Mouse (Mus musculus): ENCODE data around the gene Ppp2r5e. TPM values are rescaled to one million over a fixed set of nuclear protein-coding genes. Genes with fewer than 3 reads are reported as not detected.

The Ppp2r5e gene
- polyA plus RNA-seq, 1 experiment from 2014 or later = 13.6 TPM

DNA sequence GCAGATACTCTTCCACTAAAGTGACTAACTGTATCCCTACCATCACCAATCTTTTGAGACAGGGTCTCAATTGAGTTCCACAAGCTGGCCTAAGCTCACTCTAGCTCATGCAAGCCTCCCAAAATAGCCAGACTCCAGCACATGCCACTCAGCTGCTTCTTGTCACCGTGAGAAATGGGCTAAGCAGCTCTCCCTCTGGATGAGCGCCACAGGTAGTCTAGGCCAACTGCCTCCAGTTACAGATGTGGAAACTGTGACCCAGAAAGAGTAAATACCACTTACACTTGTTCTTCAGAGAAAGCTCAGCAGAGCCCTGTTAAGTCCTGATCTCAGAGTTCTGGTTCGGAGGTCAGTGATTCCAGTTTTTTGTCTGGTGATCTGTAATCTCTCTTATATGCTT lies 43.7 kb downstream of the Ppp2r5e start:
- no peak overlapping the region for H3K4me3 ChIP-seq (ENCODE audit: low read depth, low read length)
- no peaks in the 10 kb centered on the region for H3K36me3 ChIP-seq (ENCODE audit: control insufficient read depth, insufficient read depth, low read length)
- H3K4me1 ChIP-seq (replicated peaks; ENCODE audit: control insufficient read depth, insufficient read depth, low read length) = no peaks in the 10 kb centered on the region
- no peaks in the 10 kb centered on the region for H3K27me3 ChIP-seq (replicated peaks; ENCODE audit: control insufficient read depth, insufficient read depth, low read length)
- WGBS = 85% methylated on average over 3 of the region's 3 CpGs
- H3K4me2 ChIP-seq (ENCODE audit: low read length) = no peak overlapping the region
- H3K27ac ChIP-seq (ENCODE audit: low read depth) = no peak overlapping the region
- H3K9ac ChIP-seq (ENCODE audit: low read length) = no peak overlapping the region
- no peaks in the 10 kb centered on the region for H3K9me3 ChIP-seq (ENCODE audit: control insufficient read depth, low read length)
- no peak for DNase-seq (ENCODE audit: low spot score)
- ATAC-seq (replicated peaks; ENCODE audit: low FRiP score, low TSS enrichment, low read depth) = no peak

DNA sequence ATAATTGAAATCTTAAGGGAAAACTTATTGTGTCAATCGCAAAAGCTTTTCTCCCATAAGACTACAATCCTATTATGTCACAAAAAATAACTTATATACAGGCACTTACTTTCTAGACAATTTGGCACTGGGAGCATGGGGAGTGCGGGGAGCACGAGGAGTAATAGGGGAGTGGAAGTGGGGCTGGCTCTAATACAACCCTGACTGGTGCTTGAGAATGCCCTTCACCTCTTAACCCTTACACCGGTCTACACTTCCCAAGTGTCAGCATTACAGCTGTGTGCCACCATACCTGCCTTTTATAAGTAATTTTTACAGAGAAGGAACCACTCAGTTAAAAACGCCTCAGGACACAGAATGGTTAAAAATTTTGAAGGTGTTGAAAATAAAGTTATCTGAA lies 44.4 kb downstream of the Ppp2r5e start:
- Histone ChIP-seq H3K4me3 (ENCODE audit: low read depth, low read length) (no peak overlapping the region), H3K27me3 (replicated peaks; ENCODE audit: control insufficient read depth, insufficient read depth, low read length) (no peaks in the 10 kb centered on the region)
- 90% methylated on average over 5 of the region's 5 CpGs for WGBS

DNA sequence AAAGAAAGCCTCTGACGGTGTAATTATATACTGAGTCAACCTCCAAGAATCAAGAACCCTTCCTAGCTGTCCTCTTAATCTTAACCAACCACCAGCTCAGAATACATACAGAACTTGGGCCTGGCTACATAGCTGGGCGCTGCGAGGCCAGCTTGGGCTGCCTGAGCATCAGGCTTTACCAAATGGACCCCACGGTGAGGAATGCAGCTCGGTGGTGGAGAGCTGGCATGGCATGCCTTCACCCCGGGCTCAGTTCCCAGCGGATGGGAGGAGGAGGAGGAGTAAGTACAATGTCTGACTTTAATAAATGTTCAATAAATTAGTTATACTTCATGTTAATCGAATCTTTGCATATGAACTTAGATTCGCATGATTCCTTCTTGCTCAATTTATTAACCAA lies 47.0 kb downstream of the Ppp2r5e start:
- Histone ChIP-seq H3K4me1 (replicated peaks; ENCODE audit: control insufficient read depth, insufficient read depth, low read length) (no peaks in the 10 kb centered on the region), H3K36me3 (ENCODE audit: control insufficient read depth, insufficient read depth, low read length) (no peaks in the 10 kb centered on the region), H3K27me3 (replicated peaks; ENCODE audit: control insufficient read depth, insufficient read depth, low read length) (no peaks in the 10 kb centered on the region), H3K4me3 (ENCODE audit: low read depth, low read length) (no peak overlapping the region), H3K9me3 (ENCODE audit: control insufficient read depth, low read length) (no peaks in the 10 kb centered on the region), H3K4me2 (ENCODE audit: low read length) (no peak overlapping the region), H3K27ac (ENCODE audit: low read depth) (no peak overlapping the region), H3K9ac (ENCODE audit: low read length) (no peak overlapping the region)
- 81% methylated on average over 9 of the region's 9 CpGs for WGBS
- DNase-seq (ENCODE audit: low spot score) (no peak), ATAC-seq (replicated peaks; ENCODE audit: low FRiP score, low TSS enrichment, low read depth) (no peak)

More for the DNA sequence above, 44.4 kb downstream of the Ppp2r5e start:
- Histone ChIP-seq H3K9me3 (ENCODE audit: control insufficient read depth, low read length) (no peaks in the 10 kb centered on the region), H3K27ac (ENCODE audit: low read depth) (no peak overlapping the region), H3K4me2 (ENCODE audit: low read length) (no peak overlapping the region), H3K9ac (ENCODE audit: low read length) (no peak overlapping the region), H3K36me3 (ENCODE audit: control insufficient read depth, insufficient read depth, low read length) (no peaks in the 10 kb centered on the region), H3K4me1 (replicated peaks; ENCODE audit: control insufficient read depth, insufficient read depth, low read length) (no peaks in the 10 kb centered on the region)
- ATAC-seq (replicated peaks; ENCODE audit: low FRiP score, low TSS enrichment, low read depth) (no peak), DNase-seq (ENCODE audit: low spot score) (no peak)

DNA sequence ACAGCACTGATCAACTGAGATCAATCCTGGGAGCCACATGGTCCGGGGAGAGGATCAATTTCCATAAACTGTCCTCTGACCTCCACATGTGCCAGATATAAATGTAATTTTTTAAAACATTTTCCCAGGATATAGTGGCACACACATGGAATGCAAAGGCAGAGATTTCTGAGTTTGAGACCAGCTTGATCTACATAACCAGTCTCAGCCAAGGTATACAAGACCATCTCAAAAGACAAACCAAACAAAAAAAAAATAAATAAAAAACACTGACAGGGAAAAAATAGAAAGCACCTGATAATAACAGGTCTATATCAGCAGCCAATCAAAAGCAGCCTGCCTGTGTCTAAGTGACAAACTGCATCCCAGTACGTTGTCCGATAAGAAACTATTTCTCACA lies 48.9 kb downstream of the Ppp2r5e start:
- Histone ChIP-seq H3K4me3 (ENCODE audit: low read depth, low read length) (no peak overlapping the region), H3K36me3 (ENCODE audit: control insufficient read depth, insufficient read depth, low read length) (no peaks in the 10 kb centered on the region), H3K27ac (ENCODE audit: low read depth) (no peak overlapping the region), H3K9me3 (ENCODE audit: control insufficient read depth, low read length) (no peaks in the 10 kb centered on the region), H3K4me2 (ENCODE audit: low read length) (no peak overlapping the region), H3K9ac (ENCODE audit: low read length) (no peak overlapping the region), H3K4me1 (replicated peaks; ENCODE audit: control insufficient read depth, insufficient read depth, low read length) (no peaks in the 10 kb centered on the region), H3K27me3 (replicated peaks; ENCODE audit: control insufficient read depth, insufficient read depth, low read length) (no peaks in the 10 kb centered on the region)
- DNase-seq (ENCODE audit: low spot score) (no peak), ATAC-seq (replicated peaks; ENCODE audit: low FRiP score, low TSS enrichment, low read depth) (no peak)
- 77% methylated on average over 3 of the region's 3 CpGs for WGBS

DNA sequence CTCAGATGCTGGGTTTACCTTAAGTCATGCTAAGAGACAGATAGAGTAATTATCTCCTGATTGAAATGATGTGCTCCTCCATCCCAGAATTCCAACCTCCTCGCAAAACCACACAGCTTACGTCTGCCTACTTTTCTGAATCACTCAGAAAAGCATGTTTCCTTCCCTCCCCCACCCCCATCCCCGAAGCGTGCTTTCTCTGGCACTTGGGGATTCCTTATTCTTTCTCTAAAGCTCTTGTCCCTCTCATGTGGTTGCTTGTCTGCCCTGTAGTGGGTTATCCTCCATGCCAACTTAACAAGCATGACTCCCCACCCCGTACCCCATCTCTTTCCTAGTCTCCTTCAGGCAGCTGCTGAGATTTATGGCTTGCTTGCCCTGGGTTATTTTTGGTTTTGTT lies 49.8 kb downstream of the Ppp2r5e start:
- H3K9me3 ChIP-seq (ENCODE audit: control insufficient read depth, low read length) = no peaks in the 10 kb centered on the region
- H3K4me2 ChIP-seq (ENCODE audit: low read length) = no peak overlapping the region
- H3K4me1 ChIP-seq (replicated peaks; ENCODE audit: control insufficient read depth, insufficient read depth, low read length) = no peaks in the 10 kb centered on the region
- DNase-seq (ENCODE audit: low spot score) = no peak
- H3K27me3 ChIP-seq (replicated peaks; ENCODE audit: control insufficient read depth, insufficient read depth, low read length) = no peaks in the 10 kb centered on the region
- no peak for ATAC-seq (replicated peaks; ENCODE audit: low FRiP score, low TSS enrichment, low read depth)
- no peak overlapping the region for H3K9ac ChIP-seq (ENCODE audit: low read length)
- H3K36me3 ChIP-seq (ENCODE audit: control insufficient read depth, insufficient read depth, low read length) = no peaks in the 10 kb centered on the region
- 92% methylated on average over 5 of the region's 5 CpGs for WGBS
- no peak overlapping the region for H3K27ac ChIP-seq (ENCODE audit: low read depth)
- no peak overlapping the region for H3K4me3 ChIP-seq (ENCODE audit: low read depth, low read length)

DNA sequence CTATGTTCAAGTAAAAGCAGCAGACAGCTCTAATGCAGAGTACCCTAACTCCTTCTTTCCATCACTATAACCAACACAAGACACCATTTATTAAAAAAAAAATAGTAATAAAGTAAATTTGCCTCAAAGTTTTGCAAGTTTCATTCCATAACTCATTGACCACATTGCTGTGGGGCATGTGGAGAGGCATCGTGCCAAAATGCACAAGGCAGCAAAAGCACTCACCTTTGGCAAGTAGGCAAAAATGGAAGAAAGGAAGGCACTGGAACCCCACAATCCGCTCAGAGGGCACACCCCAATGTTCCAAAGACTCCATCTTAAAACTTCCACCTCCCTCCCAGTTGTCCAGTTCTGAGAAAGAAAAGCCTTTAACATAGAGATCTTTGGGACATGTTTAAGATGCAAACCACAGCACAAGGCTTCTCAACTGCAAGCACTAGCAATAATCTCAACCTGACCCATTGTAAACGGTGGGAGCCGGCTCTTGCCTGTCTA lies 50.6 kb downstream of the Ppp2r5e start:
- H3K27me3 ChIP-seq (replicated peaks; ENCODE audit: control insufficient read depth, insufficient read depth, low read length) = no peaks in the 10 kb centered on the region
- no peak overlapping the region for H3K9ac ChIP-seq (ENCODE audit: low read length)
- H3K4me2 ChIP-seq (ENCODE audit: low read length) = no peak overlapping the region
- no peak overlapping the region for H3K27ac ChIP-seq (ENCODE audit: low read depth)
- no peak overlapping the region for H3K4me3 ChIP-seq (ENCODE audit: low read depth, low read length)
- ATAC-seq (replicated peaks; ENCODE audit: low FRiP score, low TSS enrichment, low read depth) (no peak), DNase-seq (ENCODE audit: low spot score) (no peak)
- no peaks in the 10 kb centered on the region for H3K36me3 ChIP-seq (ENCODE audit: control insufficient read depth, insufficient read depth, low read length)
- 0 out of 2 replicates have a peak, but pooled peaks cover 2% of the 10 kb centered on the region for H3K4me1 ChIP-seq (replicated peaks; ENCODE audit: control insufficient read depth, insufficient read depth, low read length)
- no peaks in the 10 kb centered on the region for H3K9me3 ChIP-seq (ENCODE audit: control insufficient read depth, low read length)
- 96% methylated on average over 4 of the region's 4 CpGs for WGBS

DNA sequence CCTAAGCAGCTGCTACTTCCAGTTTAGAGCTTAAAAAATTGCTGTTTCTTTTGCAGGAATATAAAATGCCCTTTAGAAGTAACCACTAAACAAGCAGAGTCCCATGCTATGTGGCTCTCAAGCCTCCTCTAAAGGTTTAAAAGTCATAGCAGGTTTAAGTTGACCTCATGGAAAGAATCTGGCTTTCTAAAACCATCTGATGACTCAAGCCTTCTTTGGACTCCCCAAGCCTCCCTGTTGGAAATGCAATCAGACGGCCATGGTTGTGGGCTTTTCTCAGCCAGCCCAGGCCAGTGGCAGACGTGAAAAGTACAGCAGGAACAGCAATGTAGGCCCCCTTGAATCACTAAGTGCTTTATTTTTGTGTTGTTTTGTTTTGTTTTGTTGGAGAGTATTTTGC lies 51.4 kb downstream of the Ppp2r5e start:
- no peaks in the 10 kb centered on the region for H3K27me3 ChIP-seq (replicated peaks; ENCODE audit: control insufficient read depth, insufficient read depth, low read length)
- no peaks in the 10 kb centered on the region for H3K36me3 ChIP-seq (ENCODE audit: control insufficient read depth, insufficient read depth, low read length)
- ATAC-seq (replicated peaks; ENCODE audit: low FRiP score, low TSS enrichment, low read depth) = no peak
- WGBS = 74% methylated on average over 2 of the region's 2 CpGs
- no peak overlapping the region for H3K9ac ChIP-seq (ENCODE audit: low read length)
- H3K4me1 ChIP-seq (replicated peaks; ENCODE audit: control insufficient read depth, insufficient read depth, low read length) = 0 out of 2 replicates have a peak, but pooled peaks cover 2% of the 10 kb centered on the region
- no peak overlapping the region for H3K27ac ChIP-seq (ENCODE audit: low read depth)
- H3K4me2 ChIP-seq (ENCODE audit: low read length) = no peak overlapping the region
- H3K4me3 ChIP-seq (ENCODE audit: low read depth, low read length) = no peak overlapping the region
- no peaks in the 10 kb centered on the region for H3K9me3 ChIP-seq (ENCODE audit: control insufficient read depth, low read length)
- DNase-seq (ENCODE audit: low spot score) = no peak

DNA sequence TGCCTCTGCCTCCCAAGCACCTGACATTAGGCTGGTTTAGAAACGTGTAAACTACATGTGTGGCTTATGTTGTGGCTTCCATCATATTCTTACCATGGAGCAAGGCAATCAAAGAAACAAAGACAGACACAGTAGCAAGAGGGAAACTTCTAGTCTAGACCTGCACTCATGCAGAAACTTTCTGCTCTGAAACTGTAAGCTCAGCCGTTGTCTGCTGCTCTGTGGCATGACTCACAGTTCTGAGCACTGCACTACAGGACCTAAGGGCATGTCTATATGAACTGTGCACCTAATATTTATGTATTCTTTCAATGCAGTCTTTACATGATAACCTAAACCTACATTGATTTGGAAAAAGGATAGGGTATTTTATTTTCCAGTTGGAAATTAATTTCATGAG lies 51.8 kb downstream of the Ppp2r5e start:
- 0 out of 2 replicates have a peak, but pooled peaks cover 2% of the 10 kb centered on the region for H3K4me1 ChIP-seq (replicated peaks; ENCODE audit: control insufficient read depth, insufficient read depth, low read length)
- ATAC-seq (replicated peaks; ENCODE audit: low FRiP score, low TSS enrichment, low read depth) (no peak), DNase-seq (ENCODE audit: low spot score) (no peak)
- WGBS = 74% methylated on average over 2 of the region's 2 CpGs
- H3K9me3 ChIP-seq (ENCODE audit: control insufficient read depth, low read length) = no peaks in the 10 kb centered on the region
- H3K36me3 ChIP-seq (ENCODE audit: control insufficient read depth, insufficient read depth, low read length) = no peaks in the 10 kb centered on the region
- no peak overlapping the region for H3K9ac ChIP-seq (ENCODE audit: low read length)
- H3K4me2 ChIP-seq (ENCODE audit: low read length) = no peak overlapping the region
- no peaks in the 10 kb centered on the region for H3K27me3 ChIP-seq (replicated peaks; ENCODE audit: control insufficient read depth, insufficient read depth, low read length)
- no peak overlapping the region for H3K27ac ChIP-seq (ENCODE audit: low read depth)
- H3K4me3 ChIP-seq (ENCODE audit: low read depth, low read length) = no peak overlapping the region

DNA sequence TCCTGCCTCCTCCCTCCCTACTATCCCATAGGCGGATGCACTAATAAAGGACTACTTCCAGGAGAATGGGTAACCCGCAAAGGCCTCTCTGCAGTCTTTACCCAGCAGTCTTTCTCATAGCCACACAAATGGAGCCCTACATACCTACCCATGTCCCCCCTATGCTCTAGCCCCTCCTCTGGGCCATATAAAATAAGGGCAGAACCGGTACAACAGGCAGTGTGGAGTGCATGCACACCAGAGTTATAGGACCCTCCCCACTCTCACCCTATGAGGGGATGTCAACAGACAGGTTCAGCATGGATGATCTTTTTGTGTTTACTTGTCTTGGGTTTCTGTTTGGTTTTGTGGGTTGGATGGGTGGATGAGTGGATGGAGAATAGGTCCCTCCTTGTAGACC lies 52.7 kb downstream of the Ppp2r5e start:
- WGBS = 79% methylated on average over 3 of the region's 3 CpGs
- Histone ChIP-seq H3K9ac (ENCODE audit: low read length) (no peak overlapping the region), H3K36me3 (ENCODE audit: control insufficient read depth, insufficient read depth, low read length) (no peaks in the 10 kb centered on the region), H3K27ac (ENCODE audit: low read depth) (no peak overlapping the region), H3K9me3 (ENCODE audit: control insufficient read depth, low read length) (no peaks in the 10 kb centered on the region), H3K4me2 (ENCODE audit: low read length) (no peak overlapping the region), H3K27me3 (replicated peaks; ENCODE audit: control insufficient read depth, insufficient read depth, low read length) (no peaks in the 10 kb centered on the region), H3K4me3 (ENCODE audit: low read depth, low read length) (no peak overlapping the region), H3K4me1 (replicated peaks; ENCODE audit: control insufficient read depth, insufficient read depth, low read length) (0 out of 2 replicates have a peak, but pooled peaks cover 2% of the 10 kb centered on the region)
- DNase-seq (ENCODE audit: low spot score) (no peak), ATAC-seq (replicated peaks; ENCODE audit: low FRiP score, low TSS enrichment, low read depth) (no peak)

All from intestine, embryonic 14.5 days (tissue).